Mouse (Mus musculus) erythroblast, embryonic 14.5 days (primary cell): Measurements from ENCODE around the gene Alk. TPM values are rescaled to one million over a fixed set of nuclear protein-coding genes. Genes with fewer than 3 reads are reported as not detected.

ENCODE experiments used
- H3K27me3 ChIP-seq: 2 replicates; pipeline ENCODE4 v1.6.1; 2012; ENCODE audit warnings: inconsistent platforms; ENCODE audit not compliant: control insufficient read depth
- H3K36me3 ChIP-seq: 2 replicates; pipeline ENCODE4 v1.6.1; 2012; ENCODE audit warnings: mild to moderate bottlenecking, inconsistent platforms; ENCODE audit not compliant: control insufficient read depth
- H3K4me1 ChIP-seq: 2 replicates; pipeline ENCODE4 v1.6.1; 2012; ENCODE audit warnings: inconsistent platforms; ENCODE audit not compliant: control insufficient read depth
- H3K4me3 ChIP-seq: replicated peaks from 2 replicates; pipeline ENCODE3; 2012; ENCODE audit warnings: moderate library complexity, mild to moderate bottlenecking, inconsistent platforms
- H3K9me3 ChIP-seq: 2 replicates; pipeline ENCODE4 v1.6.1; 2012; ENCODE audit warnings: low read length, inconsistent platforms, mixed read lengths; ENCODE audit not compliant: control insufficient read depth
- GATA1 ChIP-seq: IDR thresholded peaks from 2 replicates; pipeline ENCODE4 v1.6.1; 2012; ENCODE audit warnings: low read length, inconsistent platforms, mixed read lengths
- TAL1 ChIP-seq: IDR thresholded peaks from 3 replicates; pipeline ENCODE4 v1.6.1; 2012; ENCODE audit warnings: low read length, inconsistent platforms, mixed read lengths
- polyA plus RNA-seq: library from polyadenylated mRNA; stranded (reverse); fragments of >175 nt; gene quantifications from 2 replicates; pipeline ENCODE4 v1.2.3, GENCODE M21; 2012

The Alk gene
- polyA plus RNA-seq, 1 experiment, result not detected

- Histone ChIP-seq H3K4me1 (no peaks in the 10 kb centered on the region), H3K9me3 (peaks cover 2% of the 10 kb centered on the region; the same call in 1 of the 2 replicates), H3K27me3 (no peaks in the 10 kb centered on the region), H3K36me3 (no peaks in the 10 kb centered on the region), H3K4me3 (no peak overlapping the region)
- TF ChIP-seq TAL1, result no peak
- no peak for TF ChIP-seq GATA1
These were observed 594.6 kb downstream of the Alk start for GRCm38 (mm10) chr17:72009836-72010235.

- Histone ChIP-seq H3K36me3 (no peaks in the 10 kb centered on the region), H3K27me3 (no peaks in the 10 kb centered on the region), H3K4me3 (no peak overlapping the region), H3K4me1 (no peaks in the 10 kb centered on the region), H3K9me3 (no peaks in the 10 kb centered on the region; the same call in 1 of the 2 replicates)
- TF ChIP-seq GATA1 (peak; percentile 45), TAL1 (no peak)
These were observed 596.0 kb downstream of the Alk start for GRCm38 (mm10) chr17:72008389-72008788.

- no peaks in the 10 kb centered on the region for H3K36me3 ChIP-seq
- H3K9me3 ChIP-seq, result peaks cover 4% of the 10 kb centered on the region; the same call in 1 of the 2 replicates
- no peaks in the 10 kb centered on the region for H3K4me1 ChIP-seq
These were observed 599.1 kb downstream of the Alk start for GRCm38 (mm10) chr17:72005365-72005764.

GRCm38 (mm10) chr17:71999527-72000482, 604.6 kb downstream of the Alk start:
- Histone ChIP-seq H3K9me3 (peaks cover 9% of the 10 kb centered on the region; the same call in 1 of the 2 replicates), H3K27me3 (no peaks in the 10 kb centered on the region), H3K36me3 (no peaks in the 10 kb centered on the region), H3K4me1 (no peaks in the 10 kb centered on the region), H3K4me3 (no peak overlapping the region)
- no peak for TF ChIP-seq TAL1
- no peak for TF ChIP-seq GATA1

More at GRCm38 (mm10) chr17:72005365-72005764, 599.1 kb downstream of the Alk start:
- Histone ChIP-seq H3K4me3 (no peak overlapping the region), H3K27me3 (no peaks in the 10 kb centered on the region)
- TF ChIP-seq TAL1, result no peak
- TF ChIP-seq GATA1, result no peak

GRCm38 (mm10) chr17:71997680-71998079, 606.7 kb downstream of the Alk start:
- Histone ChIP-seq H3K9me3 (peaks cover 9% of the 10 kb centered on the region; the same call in 1 of the 2 replicates), H3K27me3 (no peaks in the 10 kb centered on the region), H3K4me3 (no peak overlapping the region), H3K4me1 (no peaks in the 10 kb centered on the region), H3K36me3 (no peaks in the 10 kb centered on the region)
- no peak for TF ChIP-seq GATA1
- TF ChIP-seq TAL1, result no peak

GRCm38 (mm10) chr17:71995539-71995938, 608.9 kb downstream of the Alk start:
- Histone ChIP-seq H3K4me3 (no peak overlapping the region), H3K4me1 (no peaks in the 10 kb centered on the region), H3K27me3 (no peaks in the 10 kb centered on the region), H3K36me3 (no peaks in the 10 kb centered on the region), H3K9me3 (peaks cover 9% of the 10 kb centered on the region; the same call in 1 of the 2 replicates)
- no peak for TF ChIP-seq GATA1
- no peak for TF ChIP-seq TAL1

GRCm38 (mm10) chr17:71994144-71994543, 610.3 kb downstream of the Alk start:
- Histone ChIP-seq H3K36me3 (no peaks in the 10 kb centered on the region), H3K9me3 (peaks cover 7% of the 10 kb centered on the region; the same call in 1 of the 2 replicates), H3K4me1 (no peaks in the 10 kb centered on the region), H3K27me3 (no peaks in the 10 kb centered on the region), H3K4me3 (no peak overlapping the region)
- TF ChIP-seq TAL1, result no peak
- no peak for TF ChIP-seq GATA1

GRCm38 (mm10) chr17:71993011-71993410, 611.4 kb downstream of the Alk start:
- H3K4me3 ChIP-seq, result no peak overlapping the region
- H3K9me3 ChIP-seq, result peaks cover 7% of the 10 kb centered on the region; the same call in 1 of the 2 replicates
- TF ChIP-seq TAL1 (no peak), GATA1 (no peak)
- no peaks in the 10 kb centered on the region for H3K4me1 ChIP-seq
- no peaks in the 10 kb centered on the region for H3K27me3 ChIP-seq
- H3K36me3 ChIP-seq, result no peaks in the 10 kb centered on the region

GRCm38 (mm10) chr17:71991260-71991659, 613.2 kb downstream of the Alk start:
- Histone ChIP-seq H3K4me3 (no peak overlapping the region), H3K36me3 (no peaks in the 10 kb centered on the region), H3K27me3 (no peaks in the 10 kb centered on the region), H3K4me1 (no peaks in the 10 kb centered on the region), H3K9me3 (peaks cover 7% of the 10 kb centered on the region; the same call in 1 of the 2 replicates)
- TF ChIP-seq GATA1 (no peak), TAL1 (no peak)
